Mouse (Mus musculus) naive thymus-derived CD4-positive, alpha-beta T cell, adult 2 months (primary cell): ENCODE results near the gene Slamf7.

Experiments
- DNase-seq: peaks from one replicate; pipeline ENCODE4 v3.0.0-alpha.2; 2011; ENCODE audit warnings: low read depth

Gene Slamf7

DNA sequence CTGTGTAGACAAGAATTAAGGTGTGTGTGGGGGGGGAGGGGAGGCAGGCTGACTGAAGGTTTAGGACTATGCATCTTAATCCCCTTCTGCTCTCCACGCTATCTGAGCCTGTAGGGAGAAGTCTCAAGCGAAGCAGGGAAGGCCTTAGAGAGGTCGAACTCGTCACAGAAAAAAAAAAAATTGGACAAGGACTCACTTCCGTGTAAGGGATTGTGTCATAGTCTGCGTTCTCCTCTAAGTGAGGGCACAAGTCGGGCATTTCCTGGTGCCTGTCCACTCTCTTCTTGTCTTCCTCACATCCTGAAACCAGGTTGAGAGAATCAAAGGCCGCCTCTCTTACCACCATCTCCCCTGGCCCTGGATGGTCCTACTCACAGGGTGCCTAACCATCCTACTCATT lies 15.7 kb downstream of the Slamf7 start:
- no peak for DNase-seq

DNA sequence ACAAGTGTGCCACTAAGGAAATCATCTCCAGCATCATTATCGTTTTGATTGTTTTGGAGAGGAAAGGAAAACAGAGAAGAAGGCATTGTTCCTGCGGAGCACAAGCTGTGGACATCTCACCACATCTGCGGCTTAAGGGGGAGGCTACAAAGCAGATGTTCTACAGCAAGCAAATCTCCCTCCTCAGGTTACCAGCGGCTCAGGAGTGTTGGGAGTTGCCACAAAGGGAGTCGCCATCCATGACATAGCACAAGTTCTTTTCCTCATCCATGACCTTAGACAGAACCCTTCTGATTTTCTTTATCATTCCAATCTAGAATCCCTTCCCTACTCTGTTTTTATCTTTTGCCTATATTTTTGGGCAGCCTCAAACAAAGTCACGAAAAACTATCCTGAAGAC lies 17.1 kb downstream of the Slamf7 start:
- no peak for DNase-seq

DNA sequence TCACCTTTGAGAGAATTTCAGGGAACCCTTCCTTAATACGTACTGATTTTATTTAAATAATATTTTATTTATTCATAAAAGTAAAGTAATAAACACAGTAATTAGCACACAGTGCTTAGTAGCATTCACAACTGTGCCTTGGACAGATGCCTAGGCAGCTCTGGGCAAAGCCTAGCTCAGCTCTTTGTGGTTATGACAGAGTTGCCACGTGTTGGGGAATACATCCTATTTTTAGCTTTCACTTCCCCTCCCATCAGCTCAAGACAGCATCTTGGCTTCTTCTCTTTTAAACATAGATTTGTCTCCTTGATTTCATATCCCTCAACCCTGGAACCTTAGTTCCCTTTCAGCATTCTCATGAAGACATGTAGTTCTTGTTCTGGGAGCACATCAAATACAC lies 21.4 kb downstream of the Slamf7 start:
- DNase-seq = peak; percentile 43

DNA sequence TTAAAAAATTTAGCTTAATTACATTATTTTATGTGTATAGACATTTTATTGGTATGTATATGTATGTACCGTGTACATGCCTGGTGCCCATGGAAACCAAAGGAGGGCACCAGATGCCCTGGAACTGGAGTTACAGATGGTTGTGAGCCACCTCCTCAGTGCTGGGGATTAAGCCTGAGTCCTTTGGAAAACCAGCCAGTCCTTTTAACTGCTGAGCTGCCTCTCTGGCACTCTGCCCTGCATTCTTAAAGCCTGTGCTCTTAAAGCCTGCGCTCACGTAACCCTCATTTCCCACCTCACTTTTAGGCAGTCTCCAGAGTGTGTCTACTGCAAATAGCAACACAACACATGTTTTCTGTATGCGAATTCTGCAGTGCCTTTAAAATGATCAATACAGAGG lies 21.9 kb downstream of the Slamf7 start:
- peak; percentile 12 for DNase-seq

DNA sequence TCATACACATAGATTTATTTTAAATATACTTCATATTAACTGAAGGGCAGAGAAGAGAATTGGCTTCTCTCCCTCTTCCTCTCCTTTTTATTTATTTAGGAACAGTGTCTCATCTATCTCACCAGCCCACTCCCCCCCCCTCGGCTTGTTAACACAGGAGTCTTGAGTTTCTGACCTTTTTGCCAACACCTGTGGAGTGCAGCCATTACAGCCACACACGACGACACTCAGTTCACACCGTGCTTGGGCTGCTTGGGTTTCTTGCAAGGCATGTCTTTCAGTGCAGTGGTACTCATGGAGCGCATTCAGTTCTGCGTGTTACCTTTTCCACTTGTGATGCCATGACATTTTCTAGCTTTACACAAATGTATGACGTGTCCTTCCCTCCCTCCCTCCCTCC lies 22.8 kb downstream of the Slamf7 start:
- DNase-seq = no peak

DNA sequence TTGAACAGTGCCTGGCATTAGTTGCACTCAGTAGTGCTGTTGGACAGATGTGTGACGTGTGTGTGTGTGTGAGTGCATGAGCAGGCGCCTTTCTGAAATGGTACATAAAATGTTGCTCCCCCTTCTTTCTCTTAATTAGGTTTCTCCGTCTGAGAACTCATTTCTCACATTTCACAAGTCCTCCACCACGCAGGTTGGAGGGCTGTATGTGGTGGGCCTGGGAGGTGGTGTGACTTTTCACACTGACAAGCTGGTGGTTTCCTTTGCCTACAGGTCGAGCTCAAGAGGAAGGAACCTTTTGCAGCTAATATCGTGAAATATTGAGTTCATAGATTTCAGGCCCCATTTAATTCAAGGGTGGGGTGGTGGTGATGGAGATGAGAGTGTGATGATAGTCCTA lies 23.7 kb downstream of the Slamf7 start:
- peak; percentile 20 for DNase-seq

DNA sequence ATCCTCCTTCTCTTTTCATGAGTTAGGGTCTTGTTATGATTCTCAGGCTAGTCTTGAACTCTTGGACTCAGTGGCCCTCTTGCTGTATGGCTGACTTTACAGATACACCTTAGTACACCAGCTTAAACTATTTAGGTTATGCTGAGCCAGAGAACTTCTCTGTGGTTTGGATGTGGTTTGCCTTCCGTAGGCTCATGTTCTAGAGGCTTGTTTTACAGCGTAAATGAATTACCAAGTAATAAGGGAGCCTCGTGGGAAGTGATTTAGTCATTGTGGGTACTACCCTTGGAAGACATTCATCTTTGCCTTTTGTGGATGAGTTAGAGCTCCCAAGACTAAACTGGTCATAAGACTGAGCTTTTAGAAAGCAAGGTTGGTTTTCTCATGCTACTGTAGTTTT lies 25.0 kb downstream of the Slamf7 start:
- peak; percentile 25 for DNase-seq

DNA sequence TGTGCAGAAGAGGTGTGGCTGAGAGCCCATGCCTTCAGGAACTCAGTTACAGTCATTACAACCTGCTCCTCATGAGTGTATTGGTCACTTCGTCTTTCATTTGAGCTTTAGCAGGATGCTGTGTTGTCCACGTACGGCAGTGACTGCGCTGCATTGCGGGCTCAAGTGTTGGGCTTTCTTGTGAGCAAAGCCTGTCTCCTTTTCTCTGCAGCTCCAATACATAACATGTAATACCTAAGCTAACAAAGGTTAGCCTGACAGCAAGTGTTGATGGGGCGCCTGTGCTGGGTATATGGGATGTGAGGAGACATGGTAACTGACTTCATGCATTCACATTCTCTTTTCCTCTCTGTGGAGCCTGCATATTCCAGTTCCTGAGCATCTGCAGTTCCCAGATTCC lies 32.7 kb downstream of the Slamf7 start:
- no peak for DNase-seq

DNA sequence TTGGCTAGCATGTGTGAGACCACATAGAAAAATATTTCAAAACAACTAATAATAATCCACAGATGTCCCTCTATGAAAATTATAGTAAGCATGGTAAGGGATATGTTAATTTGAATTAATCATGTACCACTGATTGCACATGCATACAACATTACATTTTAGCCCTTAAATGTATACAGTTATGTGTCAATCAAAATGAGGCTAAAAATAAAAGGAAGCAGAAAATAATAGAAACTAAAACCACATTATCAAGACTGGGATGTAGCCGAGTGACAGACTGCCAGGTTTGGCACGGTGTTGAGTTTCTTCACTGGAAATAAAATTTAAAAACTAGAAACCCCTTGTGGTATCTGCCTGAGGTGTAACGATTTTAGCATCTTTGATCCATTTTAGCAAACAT lies 33.2 kb downstream of the Slamf7 start:
- no peak for DNase-seq

DNA sequence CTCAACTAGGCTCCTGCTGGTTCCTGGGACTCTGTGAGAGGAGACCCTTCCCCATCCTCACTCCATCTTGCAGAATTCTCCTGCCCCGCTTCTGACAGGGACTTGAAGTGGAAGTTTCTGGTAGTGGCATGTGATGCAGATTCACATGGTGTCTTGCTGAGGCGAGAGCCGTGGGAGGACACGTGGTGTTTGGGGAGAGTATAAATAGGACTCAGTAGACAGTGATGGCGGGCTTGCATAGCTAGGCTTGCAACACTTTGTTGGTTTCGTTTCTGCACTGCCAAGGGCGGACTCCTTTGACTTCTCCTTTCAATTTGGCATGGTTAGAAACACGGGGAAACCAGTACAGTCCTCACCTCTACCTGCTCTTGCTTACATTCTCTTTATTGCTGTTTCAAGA lies 33.8 kb downstream of the Slamf7 start:
- peak; percentile 38 for DNase-seq

DNA sequence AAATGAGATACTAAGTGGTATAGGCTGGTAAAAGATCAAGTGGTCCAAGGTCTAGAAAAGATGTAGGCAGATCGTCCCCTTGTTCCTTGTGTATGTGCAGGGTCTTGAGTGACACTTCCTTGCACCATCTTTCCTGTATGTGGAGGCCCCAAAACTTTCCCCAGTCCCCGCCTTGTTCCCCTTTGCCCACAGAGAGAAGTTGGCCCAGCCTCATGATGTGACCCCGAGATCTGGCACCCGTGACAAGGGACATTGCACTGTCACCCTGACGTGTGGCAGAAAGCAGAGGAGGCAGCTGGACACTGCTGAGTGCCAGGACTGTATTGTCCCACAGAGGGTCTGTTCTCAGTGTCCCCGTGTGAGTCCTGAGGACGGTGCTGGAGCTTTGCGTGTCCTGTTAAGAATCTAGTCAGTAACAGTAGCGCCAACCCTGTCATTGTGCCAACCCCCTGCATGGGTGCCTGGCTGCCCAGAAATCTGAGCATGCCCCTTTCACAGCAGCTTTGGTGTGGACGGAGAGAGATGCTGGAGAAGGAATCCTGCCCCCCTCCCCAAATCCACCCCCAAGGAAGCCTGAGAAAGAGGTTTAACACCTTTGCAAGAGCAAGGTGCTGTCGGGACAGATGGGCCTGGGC lies 35.8 kb downstream of the Slamf7 start:
- DNase-seq = no peak

DNA sequence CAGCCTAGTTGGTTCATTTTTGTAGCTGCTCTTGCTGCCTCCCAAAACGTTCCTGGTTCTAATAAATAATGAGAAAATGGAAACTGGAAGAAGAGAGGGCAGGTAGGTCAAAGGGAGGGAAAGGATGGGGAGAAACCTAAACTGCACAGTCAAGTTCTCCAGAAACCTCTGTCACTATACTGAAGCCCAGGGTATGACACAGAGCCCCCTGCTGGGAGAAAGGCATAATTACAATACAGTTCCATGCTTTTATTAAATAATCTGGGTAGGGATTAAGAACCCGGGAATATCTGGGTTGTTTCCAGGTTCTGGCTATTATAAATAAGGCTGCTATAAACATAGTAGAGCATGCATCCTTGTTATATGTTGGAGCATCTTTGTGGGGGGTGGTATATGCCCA lies 38.9 kb downstream of the Slamf7 start:
- peak; percentile 70 for DNase-seq

DNA sequence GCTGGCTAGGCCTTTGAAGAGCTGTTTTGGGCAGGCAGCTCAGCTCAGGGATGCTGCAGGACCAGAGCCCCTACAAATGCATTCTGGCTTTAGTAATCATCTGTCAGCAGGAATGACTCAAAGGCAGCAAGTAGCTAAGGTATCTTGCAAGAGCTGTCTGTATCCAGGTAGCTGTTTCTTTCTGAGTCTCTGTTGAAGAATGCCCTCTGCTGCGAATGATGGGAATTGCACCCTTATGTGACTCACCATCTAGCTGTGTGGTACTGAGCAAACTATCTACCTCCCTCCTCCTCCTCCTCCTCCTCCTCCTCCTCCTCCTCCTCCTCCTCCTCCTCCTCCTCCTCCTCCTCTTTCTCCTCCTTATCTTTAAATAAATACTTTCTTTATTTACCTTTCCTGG lies 42.1 kb downstream of the Slamf7 start:
- peak; percentile 67 for DNase-seq

DNA sequence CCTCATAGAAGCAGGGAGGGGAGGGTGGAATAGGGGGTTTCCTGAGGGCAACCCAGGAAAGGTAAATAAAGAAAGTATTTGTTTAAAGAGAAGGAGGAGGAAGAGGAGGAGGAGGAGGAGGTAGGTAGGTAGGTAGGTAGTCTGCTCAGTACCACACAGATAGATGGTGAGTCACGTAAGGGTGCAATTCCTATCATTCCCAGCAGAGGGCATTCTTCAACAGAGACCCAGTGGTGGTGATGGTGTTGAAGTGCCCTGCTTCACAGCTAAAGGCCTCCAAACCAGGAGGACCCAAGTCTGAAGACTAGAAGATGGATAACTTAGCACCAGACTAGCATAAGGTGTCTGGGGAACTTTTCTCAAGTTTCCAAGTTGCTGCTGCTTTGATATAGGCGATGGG lies 42.8 kb downstream of the Slamf7 start:
- DNase-seq = peak; percentile 70

DNA sequence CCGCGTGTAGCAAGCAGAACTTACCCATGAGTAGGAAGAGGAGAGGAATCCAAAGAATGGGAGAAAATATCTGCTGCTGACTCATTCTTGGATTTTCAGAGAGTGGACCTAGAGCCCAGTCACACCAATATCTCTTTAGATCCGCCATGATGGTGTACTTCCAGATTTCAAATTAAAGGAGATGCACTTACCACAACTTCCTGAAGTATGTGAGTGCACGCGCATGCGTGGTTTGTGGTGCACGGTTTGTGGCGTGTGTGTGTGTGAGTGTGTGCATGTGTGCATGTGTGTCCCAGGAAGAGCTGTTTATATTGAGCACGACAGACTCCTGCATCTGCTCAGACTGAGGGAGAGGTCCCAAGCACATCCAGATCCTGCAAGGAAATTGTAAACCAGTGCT lies 45.7 kb downstream of the Slamf7 start, which contains the start of gene Ly9:
Gene Ly9, minus strand, starts transcription at position 235 of the 400 bp plus-strand sequence.
- DNase-seq = peak; percentile 92

DNA sequence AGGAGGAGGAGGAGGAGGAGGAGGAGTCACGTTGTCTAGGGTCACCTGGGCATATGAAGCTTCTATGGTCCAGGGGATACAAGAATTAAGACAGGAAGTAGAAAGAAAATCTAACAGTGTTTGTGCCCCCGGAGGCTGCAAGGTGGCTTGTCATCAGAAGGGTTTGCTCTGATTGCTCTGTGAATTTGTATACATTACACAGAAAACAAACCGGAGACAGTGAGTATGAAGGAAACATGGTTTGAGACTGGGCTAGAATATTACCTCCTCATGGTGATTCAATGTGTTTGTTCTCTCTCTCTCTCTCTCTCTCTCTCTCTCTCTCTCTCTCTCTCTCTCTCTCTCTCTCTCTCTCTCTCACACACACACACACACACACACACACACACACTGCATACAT lies 46.2 kb downstream of the Slamf7 start:
- peak; percentile 52 for DNase-seq

DNA sequence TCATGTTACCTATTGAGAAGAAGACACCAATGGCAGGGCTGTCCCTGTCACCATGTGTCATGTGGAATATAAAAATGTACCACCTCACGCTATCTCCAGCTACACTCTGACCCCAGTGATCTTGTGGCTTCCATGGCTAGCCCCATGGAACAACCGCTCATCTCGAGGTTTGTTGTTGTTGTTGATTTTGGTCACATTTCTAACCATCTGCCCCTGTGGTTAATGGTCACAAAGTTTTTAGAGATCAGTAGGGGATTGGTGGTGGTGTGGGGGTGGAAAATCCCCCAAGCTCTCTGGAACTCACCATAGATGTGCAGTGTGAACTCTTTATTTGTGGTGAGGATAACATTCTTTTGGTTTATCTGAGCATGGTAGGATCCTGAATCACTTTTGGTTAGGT lies 48.1 kb downstream of the Slamf7 start:
- no peak for DNase-seq

DNA sequence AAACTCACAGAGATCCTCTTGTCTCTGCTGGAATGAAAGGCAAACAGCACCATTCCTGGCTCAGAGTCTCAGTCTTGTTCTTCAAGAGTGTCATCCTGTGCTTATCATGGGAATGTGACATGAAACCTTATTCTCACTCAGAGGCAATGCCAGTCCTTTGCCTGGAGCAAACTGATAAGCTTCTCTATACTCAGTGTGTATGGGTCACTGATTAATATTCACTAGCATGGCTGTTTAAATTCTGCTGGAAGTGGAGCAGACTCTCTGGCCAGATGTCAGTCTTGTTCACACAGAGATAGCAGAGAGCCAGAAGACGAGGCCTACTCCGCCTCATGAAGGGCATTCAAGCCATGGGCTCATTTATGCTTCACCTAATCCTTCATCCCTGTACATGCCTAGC lies 68.3 kb downstream of the Slamf7 start:
- no peak for DNase-seq
